Mouse (Mus musculus) spleen, adult 2 months (tissue): Measurements from ENCODE around the gene Ccdc185. TPM values are rescaled to one million over a fixed set of nuclear protein-coding genes. Genes with fewer than 3 reads are reported as not detected.

Source experiments
- DNase-seq, 2 experiments: peaks; one replicate each; pipeline versions ENCODE4 v3.0.0 to v3.0.0-alpha.2; 2012 to 2021; ENCODE audit warnings: low spot score in 2 of 2, low read depth in 1 of 2
- H3K27ac ChIP-seq: fragments of 200-500 bp; 2 replicates; pipeline ENCODE4 v1.5.1; 2012; ENCODE audit warnings: low read length, inconsistent platforms; ENCODE audit not compliant: insufficient read depth
- H3K27me3 ChIP-seq: fragments of 200-500 bp; 2 replicates; pipeline ENCODE4 v1.6.1; 2012; ENCODE audit warnings: mild to moderate bottlenecking, moderate library complexity, low read length, inconsistent platforms; ENCODE audit not compliant: control insufficient read depth, insufficient read depth
- H3K36me3 ChIP-seq: fragments of 200-500 bp; 2 replicates; pipeline ENCODE4 v1.6.1; 2012; ENCODE audit warnings: mild to moderate bottlenecking, low read length, inconsistent platforms; ENCODE audit not compliant: control insufficient read depth, insufficient read depth
- H3K4me1 ChIP-seq: fragments of 200-500 bp; 2 replicates; pipeline ENCODE4 v1.6.1; 2011; ENCODE audit warnings: inconsistent platforms; ENCODE audit not compliant: control insufficient read depth, insufficient read depth, insufficient read length
- H3K4me3 ChIP-seq: fragments of 200-500 bp; 2 replicates; pipeline ENCODE4 v1.5.1; 2011; ENCODE audit warnings: mild to moderate bottlenecking, inconsistent platforms; ENCODE audit not compliant: insufficient read depth, insufficient read length; ENCODE audit errors: extremely low read depth
- CTCF ChIP-seq: fragments of 200-500 bp; IDR thresholded peaks from 2 replicates; pipeline ENCODE4 v1.5.1; 2011; ENCODE audit warnings: mild to moderate bottlenecking, inconsistent platforms; ENCODE audit not compliant: insufficient read depth, insufficient read length, insufficient replicate concordance; ENCODE audit errors: extremely low read depth
- POLR2A ChIP-seq: fragments of 200-500 bp; IDR thresholded peaks from 2 replicates; pipeline ENCODE4 v1.6.1; 2011; ENCODE audit warnings: low read depth, low read length, inconsistent platforms
- WGBS: fragments of 180-500 bp; shearing (Covaris S2); methylation state at CpG from one replicate; pipeline ENCODE4 v1.1.7; 2018; 5-methylcytosine and 5-hydroxymethylcytosine counted together
- polyA plus RNA-seq: library from polyadenylated mRNA; depleted of rRNA; stranded (reverse); fragments of >200 nt; gene quantifications from 2 replicates; pipeline ENCODE4 v1.2.3, GENCODE M21; 2012

The Ccdc185 gene
- polyA plus RNA-seq, 1 experiment: not detected

GRCm38 (mm10) chr1:182764541-182765281 lies 15.7 kb upstream of the Ccdc185 start:
- no peak for TF ChIP-seq CTCF
- TF ChIP-seq POLR2A: no peak
- peaks cover 4% of the 10 kb centered on the region; the same call in 1 of the 2 replicates for H3K27me3 ChIP-seq
- no peak for DNase-seq
- WGBS: 12% methylated on average over 27 of the region's 27 CpGs
- no peak overlapping the region for H3K27ac ChIP-seq
- H3K36me3 ChIP-seq: no peaks in the 10 kb centered on the region
- peak overlapping the region; percentile 49 for H3K4me3 ChIP-seq
- H3K4me1 ChIP-seq: peaks cover 3% of the 10 kb centered on the region; the same call in 1 of the 2 replicates

- Histone ChIP-seq H3K27me3 (peaks cover 4% of the 10 kb centered on the region; the same call in 1 of the 2 replicates), H3K4me3 (peak within 1 kb of the TSS; percentile 49), H3K27ac (no peak within 1 kb of the TSS), H3K4me1 (peaks cover 3% of the 10 kb centered on the region; the same call in 1 of the 2 replicates), H3K36me3 (no peaks in the 10 kb centered on the region)
- peak in 1 of 2 experiments; percentile 26 for DNase-seq
- WGBS: under 1% methylated on average over 81 of the region's 95 CpGs
- no peak for TF ChIP-seq CTCF
- no peak for TF ChIP-seq POLR2A
Measured at GRCm38 (mm10) chr1:182763716-182764461, 14.9 kb upstream of the Ccdc185 start, which contains the start of gene Susd4. Susd4 (plus strand) TSS chr1:182763860.

GRCm38 (mm10) chr1:182763191-182763715 lies 14.3 kb upstream of the Ccdc185 start:
- Histone ChIP-seq H3K4me1 (peaks cover 3% of the 10 kb centered on the region; the same call in 1 of the 2 replicates), H3K27me3 (peaks cover 4% of the 10 kb centered on the region; the same call in 1 of the 2 replicates), H3K4me3 (no peak overlapping the region), H3K36me3 (no peaks in the 10 kb centered on the region), H3K27ac (no peak overlapping the region)
- DNase-seq: no peak
- WGBS: 29% methylated on average over 17 of the region's 17 CpGs
- no peak for TF ChIP-seq CTCF
- no peak for TF ChIP-seq POLR2A

- H3K4me3 ChIP-seq: no peak overlapping the region
- WGBS: 79% methylated on average over 1 of the region's 1 CpGs
- no peaks in the 10 kb centered on the region for H3K36me3 ChIP-seq
- no peak overlapping the region for H3K27ac ChIP-seq
- DNase-seq: no peak
- peaks cover 3% of the 10 kb centered on the region; the same call in 1 of the 2 replicates for H3K4me1 ChIP-seq
- H3K27me3 ChIP-seq: no peaks in the 10 kb centered on the region
- TF ChIP-seq CTCF (no peak), POLR2A (no peak)
Measured at GRCm38 (mm10) chr1:182758783-182759182, 9.8 kb upstream of the Ccdc185 start.

GRCm38 (mm10) chr1:182754865-182755264 lies 5.9 kb upstream of the Ccdc185 start:
- no peak for TF ChIP-seq POLR2A
- no peak for TF ChIP-seq CTCF
- Histone ChIP-seq H3K4me3 (no peak overlapping the region), H3K4me1 (no peaks in the 10 kb centered on the region), H3K27me3 (no peaks in the 10 kb centered on the region), H3K36me3 (no peaks in the 10 kb centered on the region), H3K27ac (no peak overlapping the region)
- no peak for DNase-seq
- WGBS: 63% methylated on average over 5 of the region's 5 CpGs

GRCm38 (mm10) chr1:182753694-182754093 lies 4.7 kb upstream of the Ccdc185 start:
- no peak overlapping the region for H3K27ac ChIP-seq
- no peak for TF ChIP-seq POLR2A
- no peak for TF ChIP-seq CTCF
- H3K4me3 ChIP-seq: no peak overlapping the region
- H3K36me3 ChIP-seq: no peaks in the 10 kb centered on the region
- no peak for DNase-seq
- 88% methylated on average over 8 of the region's 8 CpGs for WGBS
- no peaks in the 10 kb centered on the region for H3K27me3 ChIP-seq
- no peaks in the 10 kb centered on the region for H3K4me1 ChIP-seq
